Mouse (Mus musculus) megakaryocyte, adult 5-6 weeks (primary cell): Measurements from ENCODE around the gene Nlrp3. TPM values are rescaled to one million over a fixed set of nuclear protein-coding genes. Genes with fewer than 3 reads are reported as not detected.

Experiments
- ATAC-seq: 2 replicates; pipeline ENCODE4 v1.8.0; 2016; ENCODE audit warnings: mild to moderate bottlenecking, inconsistent platforms; ENCODE audit not compliant: poor library complexity, severe bottlenecking
- total RNA-seq, 2 experiments: library from RNA; stranded (forward) in 1 of 2; stranded (reverse) in 1 of 2; fragments of 153-499, 151-499 nt in 1 of 2; fragments of 221-1000, 200-1000 nt in 1 of 2; gene quantifications; 2 replicates each; pipeline versions ENCODE4 v1.2.3 to v1.2.4; 2015 to 2017

Nlrp3 gene
- 23.8 and 32.5 TPM in 2 replicates for total RNA-seq (2015)
- total RNA-seq (2017): 41.2 and 43.0 TPM in 2 replicates

GRCm38 (mm10) chr11:59541324-59541723 lies at the start of gene Nlrp3:
Nlrp3 (plus strand) TSS chr11:59541568.
- peak; percentile 61 for ATAC-seq

- ATAC-seq: no peak
Measured at GRCm38 (mm10) chr11:59496672-59497310, 44.6 kb upstream of the Nlrp3 start.

- ATAC-seq: no peak
Measured at GRCm38 (mm10) chr11:59497747-59498146, 43.6 kb upstream of the Nlrp3 start.

- ATAC-seq: no peak
Measured at GRCm38 (mm10) chr11:59501978-59502700, 39.2 kb upstream of the Nlrp3 start.

GRCm38 (mm10) chr11:59505351-59505838 lies 36.0 kb upstream of the Nlrp3 start:
- peak; percentile 74 for ATAC-seq

GRCm38 (mm10) chr11:59505839-59506712 lies 35.3 kb upstream of the Nlrp3 start:
- peak; percentile 64 for ATAC-seq

GRCm38 (mm10) chr11:59506713-59507074 lies 34.7 kb upstream of the Nlrp3 start:
- ATAC-seq: no peak

- no peak for ATAC-seq
Measured at GRCm38 (mm10) chr11:59511558-59511957, 29.8 kb upstream of the Nlrp3 start.

GRCm38 (mm10) chr11:59512733-59513132 lies 28.6 kb upstream of the Nlrp3 start:
- ATAC-seq: no peak

GRCm38 (mm10) chr11:59513556-59513955 lies 27.8 kb upstream of the Nlrp3 start:
- ATAC-seq: no peak

- ATAC-seq: no peak
Measured at GRCm38 (mm10) chr11:59514381-59514780, 27.0 kb upstream of the Nlrp3 start.

GRCm38 (mm10) chr11:59514789-59515188 lies 26.6 kb upstream of the Nlrp3 start:
- ATAC-seq: no peak

- ATAC-seq: no peak
Measured at GRCm38 (mm10) chr11:59517441-59517840, 23.9 kb upstream of the Nlrp3 start.

GRCm38 (mm10) chr11:59518226-59518625 lies 23.1 kb upstream of the Nlrp3 start:
- peak; percentile 64 for ATAC-seq

GRCm38 (mm10) chr11:59519741-59520495 lies 21.4 kb upstream of the Nlrp3 start:
- no peak for ATAC-seq

- ATAC-seq: no peak
Measured at GRCm38 (mm10) chr11:59524150-59524549, 17.2 kb upstream of the Nlrp3 start.

GRCm38 (mm10) chr11:59525237-59525636 lies 16.1 kb upstream of the Nlrp3 start:
- ATAC-seq: peak; percentile 88

GRCm38 (mm10) chr11:59526472-59527080 lies 14.8 kb upstream of the Nlrp3 start, which contains the start of gene Zkscan17:
Zkscan17 (minus strand) TSS chr11:59526751.
- peak; percentile 80 for ATAC-seq

- ATAC-seq: no peak
Measured at GRCm38 (mm10) chr11:59530221-59530620, 11.1 kb upstream of the Nlrp3 start.
